Mouse (Mus musculus): ENCODE data around the gene Hormad2. TPM values are rescaled to one million over a fixed set of nuclear protein-coding genes. Genes with fewer than 3 reads are reported as not detected.

Gene Hormad2
- polyA plus RNA-seq (2015; fragmentation: Nextera tagmentation; extraction: Ambion mirVana), result 0.29 TPM in 1 of 2 replicates, not detected in the other

GRCm38 (mm10) chr11:4440978-4441377, at the start of gene Hormad2:
Hormad2 (minus strand) TSS chr11:4441105.
- Histone ChIP-seq H3K4me2 (no peak within 1 kb of the TSS), H3K9me3 (replicated peaks) (no peaks in the 10 kb centered on the region), H3K4me3 (replicated peaks) (no peak within 1 kb of the TSS), H3K9ac (replicated peaks) (no peak within 1 kb of the TSS), H3K4me1 (no peaks in the 10 kb centered on the region), H3K36me3 (no peaks in the 10 kb centered on the region), H3K27ac (replicated peaks) (no peak within 1 kb of the TSS), H3K27me3 (replicated peaks) (no peaks in the 10 kb centered on the region)
- no peak for ATAC-seq (ENCODE audit: low FRiP score)
- WGBS, result 49% methylated on average over 19 of the region's 19 CpGs

- no peaks in the 10 kb centered on the region for H3K9me3 ChIP-seq (replicated peaks)
- no peak overlapping the region for H3K4me2 ChIP-seq
- WGBS, result 95% methylated on average over 4 of the region's 4 CpGs
- no peaks in the 10 kb centered on the region for H3K27me3 ChIP-seq (replicated peaks)
- H3K36me3 ChIP-seq, result peaks cover 83% of the 10 kb centered on the region
- no peak overlapping the region for H3K4me3 ChIP-seq (replicated peaks)
- H3K9ac ChIP-seq (replicated peaks), result no peak overlapping the region
- ATAC-seq (ENCODE audit: low FRiP score), result no peak
- H3K4me1 ChIP-seq, result no peaks in the 10 kb centered on the region
- H3K27ac ChIP-seq (replicated peaks), result no peak overlapping the region
Observed at GRCm38 (mm10) chr11:4489207-4489606, 48.3 kb upstream of the Hormad2 start.

GRCm38 (mm10) chr11:4488798-4489197, 47.9 kb upstream of the Hormad2 start:
- Histone ChIP-seq H3K4me3 (replicated peaks) (no peak overlapping the region), H3K36me3 (peaks cover 87% of the 10 kb centered on the region), H3K27ac (replicated peaks) (no peak overlapping the region), H3K9me3 (replicated peaks) (no peaks in the 10 kb centered on the region), H3K9ac (replicated peaks) (no peak overlapping the region), H3K4me1 (no peaks in the 10 kb centered on the region), H3K4me2 (no peak overlapping the region), H3K27me3 (replicated peaks) (no peaks in the 10 kb centered on the region)
- ATAC-seq (ENCODE audit: low FRiP score), result no peak
- 95% methylated on average over 2 of the region's 2 CpGs for WGBS

GRCm38 (mm10) chr11:4488367-4488766, 47.5 kb upstream of the Hormad2 start:
- Histone ChIP-seq H3K4me1 (no peaks in the 10 kb centered on the region), H3K36me3 (peaks cover 90% of the 10 kb centered on the region), H3K4me2 (no peak overlapping the region), H3K9ac (replicated peaks) (no peak overlapping the region), H3K9me3 (replicated peaks) (no peaks in the 10 kb centered on the region), H3K27ac (replicated peaks) (no peak overlapping the region), H3K27me3 (replicated peaks) (no peaks in the 10 kb centered on the region), H3K4me3 (replicated peaks) (no peak overlapping the region)
- WGBS, result 97% methylated on average over 13 of the region's 13 CpGs
- ATAC-seq (ENCODE audit: low FRiP score), result no peak

GRCm38 (mm10) chr11:4487401-4487965, 46.6 kb upstream of the Hormad2 start:
- Histone ChIP-seq H3K4me1 (no peaks in the 10 kb centered on the region), H3K36me3 (peaks cover 96% of the 10 kb centered on the region), H3K9me3 (replicated peaks) (no peaks in the 10 kb centered on the region), H3K4me2 (no peak overlapping the region), H3K9ac (replicated peaks) (no peak overlapping the region), H3K27me3 (replicated peaks) (no peaks in the 10 kb centered on the region), H3K27ac (replicated peaks) (no peak overlapping the region), H3K4me3 (replicated peaks) (no peak overlapping the region)
- ATAC-seq (ENCODE audit: low FRiP score), result no peak
- WGBS, result 74% methylated on average over 8 of the region's 8 CpGs

GRCm38 (mm10) chr11:4484541-4484940, 43.6 kb upstream of the Hormad2 start:
- H3K4me2 ChIP-seq, result no peak overlapping the region
- WGBS, result 91% methylated on average over 5 of the region's 5 CpGs
- no peak overlapping the region for H3K9ac ChIP-seq (replicated peaks)
- H3K4me3 ChIP-seq (replicated peaks), result no peak overlapping the region
- H3K9me3 ChIP-seq (replicated peaks), result no peaks in the 10 kb centered on the region
- ATAC-seq (ENCODE audit: low FRiP score), result no peak
- no peak overlapping the region for H3K27ac ChIP-seq (replicated peaks)
- H3K4me1 ChIP-seq, result no peaks in the 10 kb centered on the region
- peaks cover 97% of the 10 kb centered on the region for H3K36me3 ChIP-seq
- no peaks in the 10 kb centered on the region for H3K27me3 ChIP-seq (replicated peaks)

- no peaks in the 10 kb centered on the region for H3K9me3 ChIP-seq (replicated peaks)
- H3K4me1 ChIP-seq, result no peaks in the 10 kb centered on the region
- WGBS, result 91% methylated on average over 5 of the region's 5 CpGs
- no peak overlapping the region for H3K9ac ChIP-seq (replicated peaks)
- H3K4me3 ChIP-seq (replicated peaks), result no peak overlapping the region
- no peak for ATAC-seq (ENCODE audit: low FRiP score)
- H3K4me2 ChIP-seq, result no peak overlapping the region
- no peaks in the 10 kb centered on the region for H3K27me3 ChIP-seq (replicated peaks)
- H3K36me3 ChIP-seq, result peaks cover 84% of the 10 kb centered on the region
- no peak overlapping the region for H3K27ac ChIP-seq (replicated peaks)
Observed at GRCm38 (mm10) chr11:4482641-4483040, 41.7 kb upstream of the Hormad2 start.

GRCm38 (mm10) chr11:4476184-4476697, 35.3 kb upstream of the Hormad2 start:
- H3K9ac ChIP-seq (replicated peaks), result no peak overlapping the region
- no peak overlapping the region for H3K27ac ChIP-seq (replicated peaks)
- ATAC-seq (ENCODE audit: low FRiP score), result no peak
- H3K4me2 ChIP-seq, result no peak overlapping the region
- H3K4me1 ChIP-seq, result peaks cover 21% of the 10 kb centered on the region
- H3K9me3 ChIP-seq (replicated peaks), result no peaks in the 10 kb centered on the region
- no peak overlapping the region for H3K4me3 ChIP-seq (replicated peaks)
- peaks cover 21% of the 10 kb centered on the region for H3K36me3 ChIP-seq
- 90% methylated on average over 4 of the region's 4 CpGs for WGBS
- no peaks in the 10 kb centered on the region for H3K27me3 ChIP-seq (replicated peaks)

GRCm38 (mm10) chr11:4472464-4473179, 31.7 kb upstream of the Hormad2 start:
- Histone ChIP-seq H3K4me2 (no peak overlapping the region), H3K9me3 (replicated peaks) (no peaks in the 10 kb centered on the region), H3K36me3 (no peaks in the 10 kb centered on the region), H3K4me3 (replicated peaks) (no peak overlapping the region), H3K27ac (replicated peaks) (peak overlapping the region; percentile 71), H3K9ac (replicated peaks) (no peak overlapping the region), H3K4me1 (peaks cover 21% of the 10 kb centered on the region), H3K27me3 (replicated peaks) (no peaks in the 10 kb centered on the region)
- WGBS, result 19% methylated on average over 7 of the region's 7 CpGs
- peak; percentile 78 for ATAC-seq (ENCODE audit: low FRiP score)

GRCm38 (mm10) chr11:4471734-4472133, 30.8 kb upstream of the Hormad2 start:
- H3K9ac ChIP-seq (replicated peaks), result no peak overlapping the region
- ATAC-seq (ENCODE audit: low FRiP score), result no peak
- H3K9me3 ChIP-seq (replicated peaks), result no peaks in the 10 kb centered on the region
- WGBS, result 63% methylated on average over 5 of the region's 5 CpGs
- H3K4me3 ChIP-seq (replicated peaks), result no peak overlapping the region
- H3K4me2 ChIP-seq, result no peak overlapping the region
- no peaks in the 10 kb centered on the region for H3K27me3 ChIP-seq (replicated peaks)
- H3K27ac ChIP-seq (replicated peaks), result peak overlapping the region; percentile 13; the same call in 1 of the 2 replicates
- peaks cover 21% of the 10 kb centered on the region for H3K4me1 ChIP-seq
- H3K36me3 ChIP-seq, result no peaks in the 10 kb centered on the region

- Histone ChIP-seq H3K9me3 (replicated peaks) (no peaks in the 10 kb centered on the region), H3K9ac (replicated peaks) (no peak overlapping the region), H3K27ac (replicated peaks) (peak overlapping the region; percentile 13; the same call in 1 of the 2 replicates), H3K27me3 (replicated peaks) (no peaks in the 10 kb centered on the region), H3K36me3 (no peaks in the 10 kb centered on the region), H3K4me3 (replicated peaks) (no peak overlapping the region), H3K4me2 (no peak overlapping the region), H3K4me1 (peaks cover 21% of the 10 kb centered on the region)
- ATAC-seq (ENCODE audit: low FRiP score), result no peak
Observed at GRCm38 (mm10) chr11:4471251-4471650, 30.3 kb upstream of the Hormad2 start.

- Histone ChIP-seq H3K27ac (replicated peaks) (no peak overlapping the region), H3K4me2 (no peak overlapping the region), H3K4me3 (replicated peaks) (no peak overlapping the region), H3K9ac (replicated peaks) (no peak overlapping the region), H3K27me3 (replicated peaks) (no peaks in the 10 kb centered on the region), H3K36me3 (no peaks in the 10 kb centered on the region), H3K4me1 (peaks cover 21% of the 10 kb centered on the region), H3K9me3 (replicated peaks) (no peaks in the 10 kb centered on the region)
- ATAC-seq (ENCODE audit: low FRiP score), result no peak
- WGBS, result 56% methylated on average over 5 of the region's 5 CpGs
Observed at GRCm38 (mm10) chr11:4469091-4469490, 28.2 kb upstream of the Hormad2 start.
